Mouse (Mus musculus): Measurements from ENCODE around the gene Borcs5. TPM values are rescaled to one million over a fixed set of nuclear protein-coding genes. Genes with fewer than 3 reads are reported as not detected.
A peak's percentile ranks its signal among the peaks of the same experiment; 100 is the strongest.

Borcs5 gene
- polyA plus RNA-seq, 1 experiment from 2014 or later = 6.4 TPM

DNA sequence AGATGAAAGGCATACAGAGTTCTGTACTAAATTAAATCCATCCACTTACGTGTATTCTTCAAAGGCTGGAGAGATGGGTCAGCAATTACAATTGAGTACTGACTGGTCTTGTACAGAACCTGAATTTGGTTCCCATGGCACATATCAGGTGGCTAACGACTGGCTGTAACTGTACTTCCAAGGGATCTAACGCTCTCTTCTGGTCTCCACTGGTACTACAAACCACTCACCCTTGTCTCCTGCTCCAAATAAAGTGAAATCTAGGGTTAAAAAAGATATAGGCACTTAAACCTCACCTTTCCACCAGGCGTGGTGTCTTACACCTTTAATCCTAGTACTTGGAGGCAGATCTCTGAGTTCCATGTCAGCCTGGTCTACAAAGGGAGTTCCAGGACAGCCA, 2.8 kb upstream of the Borcs5 start:
- 57% methylated on average over 4 of the region's 4 CpGs for WGBS (ENCODE audit: insufficient replicate concordance)
- H3K27ac ChIP-seq (ENCODE audit: low read length) = no peak overlapping the region
- H3K9me3 ChIP-seq (replicated peaks; ENCODE audit: control insufficient read depth, low read length) = no peaks in the 10 kb centered on the region
- H3K4me1 ChIP-seq (ENCODE audit: control insufficient read depth, low read depth, low read length) = peaks cover under 1% of the 10 kb centered on the region
- no peaks in the 10 kb centered on the region for H3K36me3 ChIP-seq (ENCODE audit: control insufficient read depth, insufficient read depth)
- no peak overlapping the region for H3K4me3 ChIP-seq (ENCODE audit: low read depth, low read length)
- no peak for ATAC-seq (ENCODE audit: low read depth)
- no peak overlapping the region for H3K9ac ChIP-seq (ENCODE audit: low read depth, low read length)
- H3K27me3 ChIP-seq (ENCODE audit: control insufficient read depth, insufficient read depth, low read depth, low read length) = peaks cover 14% of the 10 kb centered on the region
- H3K4me2 ChIP-seq (ENCODE audit: low read depth, low read length) = no peak overlapping the region

DNA sequence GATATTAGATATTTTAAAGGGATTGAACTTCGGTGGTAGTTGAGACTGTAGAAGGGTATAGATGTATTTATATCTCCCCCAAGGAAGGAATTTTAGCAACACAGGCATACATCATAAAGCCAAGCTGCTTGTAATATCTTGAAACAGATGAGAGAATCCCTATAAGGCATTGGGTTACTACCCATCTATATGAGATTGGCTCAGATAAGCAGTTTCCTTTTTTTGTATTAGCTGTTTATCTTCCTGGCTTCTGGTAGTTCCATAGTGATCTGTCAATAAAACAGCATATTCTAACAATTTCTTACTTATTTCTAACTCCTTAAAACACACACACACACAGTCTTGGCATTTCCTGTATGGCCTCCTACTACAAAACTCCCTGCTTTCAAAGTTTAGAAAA, 590 bp downstream of the Borcs5 start:
- no peak overlapping the region for H3K27ac ChIP-seq (ENCODE audit: low read length)
- 76% methylated on average over 1 of the region's 1 CpGs for WGBS (ENCODE audit: insufficient replicate concordance)
- H3K36me3 ChIP-seq (ENCODE audit: control insufficient read depth, insufficient read depth) = no peaks in the 10 kb centered on the region
- no peaks in the 10 kb centered on the region for H3K9me3 ChIP-seq (replicated peaks; ENCODE audit: control insufficient read depth, low read length)
- ATAC-seq (ENCODE audit: low read depth) = no peak
- H3K4me3 ChIP-seq (ENCODE audit: low read depth, low read length) = no peak overlapping the region
- no peak overlapping the region for H3K4me2 ChIP-seq (ENCODE audit: low read depth, low read length)
- H3K9ac ChIP-seq (ENCODE audit: low read depth, low read length) = no peak overlapping the region
- no peaks in the 10 kb centered on the region for H3K27me3 ChIP-seq (ENCODE audit: control insufficient read depth, insufficient read depth, low read depth, low read length)
- peaks cover 6% of the 10 kb centered on the region for H3K4me1 ChIP-seq (ENCODE audit: control insufficient read depth, low read depth, low read length)

GRCm38 (mm10) chr6:134640485-134641475, 1.5 kb downstream of the Borcs5 start:
- Histone ChIP-seq H3K27me3 (ENCODE audit: control insufficient read depth, insufficient read depth, low read depth, low read length) (no peaks in the 10 kb centered on the region), H3K36me3 (ENCODE audit: control insufficient read depth, insufficient read depth) (no peaks in the 10 kb centered on the region), H3K9me3 (replicated peaks; ENCODE audit: control insufficient read depth, low read length) (no peaks in the 10 kb centered on the region), H3K4me1 (ENCODE audit: control insufficient read depth, low read depth, low read length) (peaks cover 6% of the 10 kb centered on the region), H3K4me2 (ENCODE audit: low read depth, low read length) (peak overlapping the region; percentile 94), H3K27ac (ENCODE audit: low read length) (peak overlapping the region; percentile 82), H3K4me3 (ENCODE audit: low read depth, low read length) (peak overlapping the region; percentile 93), H3K9ac (ENCODE audit: low read depth, low read length) (peak overlapping the region; percentile 94)
- 3% methylated on average over 65 of the region's 65 CpGs for WGBS (ENCODE audit: insufficient replicate concordance)
- peak; percentile 99 for ATAC-seq (ENCODE audit: low read depth)

DNA sequence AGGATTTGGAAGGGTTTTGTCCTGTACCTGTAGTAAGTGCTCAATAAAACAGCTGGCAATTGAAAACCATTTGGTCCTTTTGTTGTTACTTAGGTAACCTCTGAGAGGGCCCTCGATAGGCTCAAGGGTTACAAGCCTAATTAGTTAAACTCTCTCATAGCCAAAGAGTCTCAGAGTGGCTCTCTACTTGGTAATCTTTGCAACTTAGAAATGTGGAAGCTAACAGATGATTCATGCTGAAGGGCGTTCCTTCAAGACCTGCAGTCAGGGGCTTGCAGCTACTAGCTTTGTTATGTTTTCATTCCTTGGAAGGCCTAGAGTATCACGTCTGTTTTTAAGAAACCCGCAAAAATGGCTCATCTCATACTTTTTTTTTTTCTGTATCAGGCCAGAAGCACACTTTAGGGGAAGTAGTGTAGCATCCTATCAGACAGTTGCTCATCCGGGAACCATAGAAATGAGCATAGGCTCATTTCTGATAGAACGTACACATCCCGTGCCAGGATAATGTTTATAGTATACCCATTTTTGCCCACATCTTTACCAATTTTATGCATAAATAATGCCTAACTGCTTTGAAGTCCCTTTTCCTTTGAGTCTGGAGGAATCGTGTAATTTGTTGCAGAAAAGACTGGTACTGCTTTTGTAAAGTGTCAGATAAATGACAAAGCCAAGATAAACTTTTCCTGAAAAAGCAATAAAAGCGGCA, 2.6 kb downstream of the Borcs5 start:
- Histone ChIP-seq H3K4me1 (ENCODE audit: control insufficient read depth, low read depth, low read length) (peaks cover 6% of the 10 kb centered on the region), H3K4me2 (ENCODE audit: low read depth, low read length) (peak overlapping the region; percentile 94), H3K27me3 (ENCODE audit: control insufficient read depth, insufficient read depth, low read depth, low read length) (no peaks in the 10 kb centered on the region), H3K9ac (ENCODE audit: low read depth, low read length) (peak overlapping the region; percentile 94), H3K9me3 (replicated peaks; ENCODE audit: control insufficient read depth, low read length) (no peaks in the 10 kb centered on the region), H3K4me3 (ENCODE audit: low read depth, low read length) (peak overlapping the region; percentile 93), H3K27ac (ENCODE audit: low read length) (peak overlapping the region; percentile 82), H3K36me3 (ENCODE audit: control insufficient read depth, insufficient read depth) (no peaks in the 10 kb centered on the region)
- WGBS (ENCODE audit: insufficient replicate concordance) = 37% methylated on average over 9 of the region's 9 CpGs
- ATAC-seq (ENCODE audit: low read depth) = no peak

DNA sequence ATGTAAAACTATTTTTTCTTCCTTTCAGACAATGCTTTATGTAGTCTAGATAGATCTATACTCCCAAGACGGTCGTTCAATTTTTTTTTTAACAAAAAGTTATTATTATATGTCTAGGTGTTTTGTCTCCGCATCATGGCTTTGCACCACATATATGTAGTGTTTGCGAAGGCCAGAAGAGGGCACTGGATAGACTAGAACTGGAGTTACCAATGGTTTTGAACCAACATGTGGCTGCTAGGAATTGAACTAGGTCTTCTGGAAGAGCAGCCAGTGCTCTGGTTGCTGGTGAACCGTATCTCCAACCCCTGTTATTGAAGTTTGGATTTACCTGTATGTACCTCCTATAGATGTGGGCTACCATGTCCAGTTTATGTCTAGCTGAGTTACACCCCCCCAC, 4.0 kb downstream of the Borcs5 start:
- Histone ChIP-seq H3K27ac (ENCODE audit: low read length) (no peak overlapping the region), H3K27me3 (ENCODE audit: control insufficient read depth, insufficient read depth, low read depth, low read length) (no peaks in the 10 kb centered on the region), H3K4me2 (ENCODE audit: low read depth, low read length) (no peak overlapping the region), H3K4me1 (ENCODE audit: control insufficient read depth, low read depth, low read length) (peaks cover 6% of the 10 kb centered on the region), H3K9ac (ENCODE audit: low read depth, low read length) (no peak overlapping the region), H3K4me3 (ENCODE audit: low read depth, low read length) (no peak overlapping the region), H3K9me3 (replicated peaks; ENCODE audit: control insufficient read depth, low read length) (no peaks in the 10 kb centered on the region), H3K36me3 (ENCODE audit: control insufficient read depth, insufficient read depth) (no peaks in the 10 kb centered on the region)
- 77% methylated on average over 5 of the region's 5 CpGs for WGBS (ENCODE audit: insufficient replicate concordance)
- no peak for ATAC-seq (ENCODE audit: low read depth)

GRCm38 (mm10) chr6:134646835-134647234, 7.5 kb downstream of the Borcs5 start:
- Histone ChIP-seq H3K9me3 (replicated peaks; ENCODE audit: control insufficient read depth, low read length) (no peaks in the 10 kb centered on the region), H3K4me3 (ENCODE audit: low read depth, low read length) (no peak overlapping the region), H3K9ac (ENCODE audit: low read depth, low read length) (no peak overlapping the region), H3K4me2 (ENCODE audit: low read depth, low read length) (no peak overlapping the region), H3K27ac (ENCODE audit: low read length) (no peak overlapping the region), H3K36me3 (ENCODE audit: control insufficient read depth, insufficient read depth) (no peaks in the 10 kb centered on the region), H3K27me3 (ENCODE audit: control insufficient read depth, insufficient read depth, low read depth, low read length) (no peaks in the 10 kb centered on the region), H3K4me1 (ENCODE audit: control insufficient read depth, low read depth, low read length) (peaks cover 2% of the 10 kb centered on the region)
- no peak for ATAC-seq (ENCODE audit: low read depth)
- WGBS (ENCODE audit: insufficient replicate concordance) = 66% methylated on average over 6 of the region's 6 CpGs

DNA sequence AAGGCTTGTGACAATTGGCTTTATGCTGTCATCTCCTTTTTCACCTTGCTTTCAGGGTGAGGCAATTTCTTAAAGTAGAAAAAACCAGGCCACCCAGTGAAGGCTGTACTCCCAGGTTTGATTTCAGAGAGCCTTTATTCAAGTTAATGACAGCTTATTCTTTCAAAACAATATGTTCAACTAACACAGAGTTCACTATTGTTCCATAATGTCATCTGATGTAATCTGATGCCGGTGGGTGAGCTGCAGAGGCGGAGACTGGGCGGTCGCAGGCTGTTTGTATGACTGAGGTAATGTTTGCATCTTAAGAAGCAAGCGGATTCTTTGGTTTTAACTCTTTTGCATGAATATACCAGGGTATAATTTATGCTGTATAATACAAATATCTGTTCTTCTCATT, 8.3 kb downstream of the Borcs5 start:
- H3K9ac ChIP-seq (ENCODE audit: low read depth, low read length) = no peak overlapping the region
- no peaks in the 10 kb centered on the region for H3K27me3 ChIP-seq (ENCODE audit: control insufficient read depth, insufficient read depth, low read depth, low read length)
- H3K4me2 ChIP-seq (ENCODE audit: low read depth, low read length) = no peak overlapping the region
- H3K4me1 ChIP-seq (ENCODE audit: control insufficient read depth, low read depth, low read length) = no peaks in the 10 kb centered on the region
- no peak overlapping the region for H3K27ac ChIP-seq (ENCODE audit: low read length)
- no peaks in the 10 kb centered on the region for H3K36me3 ChIP-seq (ENCODE audit: control insufficient read depth, insufficient read depth)
- no peak overlapping the region for H3K4me3 ChIP-seq (ENCODE audit: low read depth, low read length)
- H3K9me3 ChIP-seq (replicated peaks; ENCODE audit: control insufficient read depth, low read length) = no peaks in the 10 kb centered on the region
- no peak for ATAC-seq (ENCODE audit: low read depth)
- WGBS (ENCODE audit: insufficient replicate concordance) = 65% methylated on average over 5 of the region's 5 CpGs

DNA sequence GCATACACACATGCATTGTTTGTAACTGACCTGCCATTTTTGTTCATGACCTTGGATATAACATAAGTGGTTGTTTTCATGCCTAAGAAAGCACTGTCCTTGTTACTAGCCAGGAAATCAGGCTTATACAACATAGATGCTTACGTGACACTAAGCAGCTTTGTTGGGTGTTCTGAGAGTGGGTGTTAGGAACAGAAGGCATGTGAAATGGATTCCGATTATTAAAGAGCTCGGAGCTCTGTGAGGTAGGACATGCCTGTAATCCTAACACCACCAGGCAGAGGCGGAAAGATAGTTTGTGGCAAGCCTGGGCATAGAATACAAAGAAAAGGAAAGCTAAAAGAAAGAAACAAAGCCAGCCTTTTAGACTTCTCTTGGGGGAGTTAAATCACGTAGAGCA, 9.0 kb downstream of the Borcs5 start:
- no peaks in the 10 kb centered on the region for H3K36me3 ChIP-seq (ENCODE audit: control insufficient read depth, insufficient read depth)
- H3K4me1 ChIP-seq (ENCODE audit: control insufficient read depth, low read depth, low read length) = no peaks in the 10 kb centered on the region
- H3K9me3 ChIP-seq (replicated peaks; ENCODE audit: control insufficient read depth, low read length) = no peaks in the 10 kb centered on the region
- H3K9ac ChIP-seq (ENCODE audit: low read depth, low read length) = no peak overlapping the region
- WGBS (ENCODE audit: insufficient replicate concordance) = 76% methylated on average over 5 of the region's 5 CpGs
- no peak overlapping the region for H3K4me3 ChIP-seq (ENCODE audit: low read depth, low read length)
- H3K4me2 ChIP-seq (ENCODE audit: low read depth, low read length) = no peak overlapping the region
- no peak for ATAC-seq (ENCODE audit: low read depth)
- H3K27ac ChIP-seq (ENCODE audit: low read length) = no peak overlapping the region
- H3K27me3 ChIP-seq (ENCODE audit: control insufficient read depth, insufficient read depth, low read depth, low read length) = no peaks in the 10 kb centered on the region

- ATAC-seq (ENCODE audit: low read depth) = no peak
- 63% methylated on average over 4 of the region's 4 CpGs for WGBS (ENCODE audit: insufficient replicate concordance)
- H3K27ac ChIP-seq (ENCODE audit: low read length) = no peak overlapping the region
Observed at GRCm38 (mm10) chr6:134656527-134656926, 17.2 kb downstream of the Borcs5 start.

More at GRCm38 (mm10) chr6:134656527-134656926, 17.2 kb downstream of the Borcs5 start:
- Histone ChIP-seq H3K36me3 (ENCODE audit: control insufficient read depth, insufficient read depth) (no peaks in the 10 kb centered on the region), H3K4me3 (ENCODE audit: low read depth, low read length) (no peak overlapping the region), H3K4me1 (ENCODE audit: control insufficient read depth, low read depth, low read length) (peaks cover 8% of the 10 kb centered on the region), H3K27me3 (ENCODE audit: control insufficient read depth, insufficient read depth, low read depth, low read length) (no peaks in the 10 kb centered on the region), H3K4me2 (ENCODE audit: low read depth, low read length) (no peak overlapping the region), H3K9me3 (replicated peaks; ENCODE audit: control insufficient read depth, low read length) (no peaks in the 10 kb centered on the region), H3K9ac (ENCODE audit: low read depth, low read length) (no peak overlapping the region)

Measured in liver, embryonic 16.5 days (tissue).